Mouse (Mus musculus) heart, embryonic 10.5 days (tissue): ENCODE results near the gene Brcc3. TPM values are rescaled to one million over a fixed set of nuclear protein-coding genes. Genes with fewer than 3 reads are reported as not detected.

ENCODE experiments used
- DNase-seq: peaks from one replicate; pipeline ENCODE4 v3.0.0-alpha.2; 2017; ENCODE audit warnings: low spot score
- H3K27ac ChIP-seq: fragments of 300-500 bp; sonication (generic); 2 replicates; pipeline ENCODE4 v1.5.1; 2016; ENCODE audit warnings: mild to moderate bottlenecking
- H3K27me3 ChIP-seq: fragments of 300-500 bp; sonication (generic); 2 replicates; pipeline ENCODE4 v1.6.1; 2016; ENCODE audit warnings: mild to moderate bottlenecking; ENCODE audit not compliant: poor library complexity, insufficient read depth, severe bottlenecking
- H3K36me3 ChIP-seq: fragments of 300-500 bp; sonication (generic); 2 replicates; pipeline ENCODE4 v1.6.1; 2016; ENCODE audit warnings: mild to moderate bottlenecking, moderate library complexity
- H3K4me1 ChIP-seq: fragments of 300-500 bp; sonication (generic); 2 replicates; pipeline ENCODE4 v1.6.1; 2016; ENCODE audit warnings: mild to moderate bottlenecking
- H3K4me3 ChIP-seq: fragments of 300-500 bp; sonication (generic); 2 replicates; pipeline ENCODE4 v1.5.1; 2016; ENCODE audit warnings: mild to moderate bottlenecking, moderate library complexity
- H3K9me3 ChIP-seq: fragments of 300-500 bp; sonication (generic); 2 replicates; pipeline ENCODE4 v1.6.1; 2016; ENCODE audit warnings: mild to moderate bottlenecking, moderate library complexity
- WGBS: fragments of 180-500 bp; shearing (Covaris S2); methylation state at CpG from one replicate; pipeline ENCODE4 v1.1.7; 2016; 5-methylcytosine and 5-hydroxymethylcytosine counted together
- polyA plus RNA-seq: library from polyadenylated mRNA; unstranded; fragments of >200 nt; fragmentation: Nextera tagmentation; extraction: Ambion mirVana; gene quantifications from 2 replicates; pipeline ENCODE4 v1.2.1, GENCODE M21; 2016

The Brcc3 gene
- polyA plus RNA-seq, result 63.0 and 64.7 TPM in 2 replicates

- 11% methylated on average over 52 of the region's 52 CpGs for WGBS
- Histone ChIP-seq H3K4me1 (no peaks in the 10 kb centered on the region), H3K27ac (peak within 1 kb of the TSS; percentile 90), H3K4me3 (peak within 1 kb of the TSS; percentile 62), H3K36me3 (no peaks in the 10 kb centered on the region), H3K9me3 (no peaks in the 10 kb centered on the region), H3K27me3 (no peaks in the 10 kb centered on the region)
- DNase-seq, result peak; percentile 96
These were observed at the start of gene Brcc3, which contains the start of the genes Cmc4 and Mtcp1 for GRCm38 (mm10) chrX:75415936-75416785. Gene Brcc3 (plus strand): TSS chrX:75416628. Gene Cmc4 (minus strand): TSS chrX:75416584. Gene Mtcp1 (minus strand): TSS chrX:75416588.

GRCm38 (mm10) chrX:75370197-75370596, 46.2 kb upstream of the Brcc3 start:
- H3K27me3 ChIP-seq, result no peaks in the 10 kb centered on the region
- H3K4me3 ChIP-seq, result no peak overlapping the region

GRCm38 (mm10) chrX:75372666-75373425, 43.6 kb upstream of the Brcc3 start:
- H3K27ac ChIP-seq, result no peak overlapping the region
- H3K4me1 ChIP-seq, result no peaks in the 10 kb centered on the region
- H3K4me3 ChIP-seq, result no peak overlapping the region
- 60% methylated on average over 2 of the region's 2 CpGs for WGBS
- DNase-seq, result no peak
- no peaks in the 10 kb centered on the region for H3K9me3 ChIP-seq
- H3K36me3 ChIP-seq, result no peaks in the 10 kb centered on the region
- no peaks in the 10 kb centered on the region for H3K27me3 ChIP-seq

More at GRCm38 (mm10) chrX:75370197-75370596, 46.2 kb upstream of the Brcc3 start:
- no peak overlapping the region for H3K27ac ChIP-seq
- H3K36me3 ChIP-seq, result no peaks in the 10 kb centered on the region
- no peaks in the 10 kb centered on the region for H3K9me3 ChIP-seq
- no peaks in the 10 kb centered on the region for H3K4me1 ChIP-seq
- no peak for DNase-seq

- no peaks in the 10 kb centered on the region for H3K36me3 ChIP-seq
- H3K4me3 ChIP-seq, result no peak overlapping the region
- DNase-seq, result no peak
- no peaks in the 10 kb centered on the region for H3K9me3 ChIP-seq
- no peaks in the 10 kb centered on the region for H3K27me3 ChIP-seq
- no peaks in the 10 kb centered on the region for H3K4me1 ChIP-seq
- no peak overlapping the region for H3K27ac ChIP-seq
These were observed 39.6 kb upstream of the Brcc3 start for GRCm38 (mm10) chrX:75376815-75377214.

GRCm38 (mm10) chrX:75381176-75381575, 35.3 kb upstream of the Brcc3 start:
- WGBS, result 89% methylated on average over 1 of the region's 1 CpGs
- no peaks in the 10 kb centered on the region for H3K9me3 ChIP-seq
- no peaks in the 10 kb centered on the region for H3K36me3 ChIP-seq
- DNase-seq, result no peak
- no peaks in the 10 kb centered on the region for H3K4me1 ChIP-seq
- H3K27me3 ChIP-seq, result no peaks in the 10 kb centered on the region
- H3K4me3 ChIP-seq, result no peak overlapping the region
- no peak overlapping the region for H3K27ac ChIP-seq

- H3K27ac ChIP-seq, result peak overlapping the region; percentile 92
- H3K36me3 ChIP-seq, result no peaks in the 10 kb centered on the region
- no peaks in the 10 kb centered on the region for H3K27me3 ChIP-seq
- H3K4me3 ChIP-seq, result peak overlapping the region; percentile 59
- H3K9me3 ChIP-seq, result no peaks in the 10 kb centered on the region
- no peak for DNase-seq
- 70% methylated on average over 5 of the region's 5 CpGs for WGBS
- H3K4me1 ChIP-seq, result no peaks in the 10 kb centered on the region
These were observed 34.7 kb upstream of the Brcc3 start for GRCm38 (mm10) chrX:75381699-75382098.

- Histone ChIP-seq H3K9me3 (no peaks in the 10 kb centered on the region), H3K27ac (peak within 1 kb of the TSS; percentile 92), H3K4me1 (no peaks in the 10 kb centered on the region), H3K4me3 (peak within 1 kb of the TSS; percentile 59), H3K36me3 (peaks cover 1% of the 10 kb centered on the region; the same call in 1 of the 2 replicates), H3K27me3 (no peaks in the 10 kb centered on the region)
- WGBS, result 8% methylated on average over 24 of the region's 25 CpGs
- peak; percentile 92 for DNase-seq
These were observed 34.1 kb upstream of the Brcc3 start, which contains the start of the genes Fundc2 and F8 for GRCm38 (mm10) chrX:75382195-75382771. Gene Fundc2 (plus strand): TSS chrX:75382399. Gene F8 (minus strand): TSS chrX:75382615.

- no peak overlapping the region for H3K4me3 ChIP-seq
- no peak for DNase-seq
- peaks cover 8% of the 10 kb centered on the region; the same call in 1 of the 2 replicates for H3K36me3 ChIP-seq
- H3K4me1 ChIP-seq, result no peaks in the 10 kb centered on the region
- 86% methylated on average over 1 of the region's 1 CpGs for WGBS
- H3K27ac ChIP-seq, result no peak overlapping the region
- H3K27me3 ChIP-seq, result no peaks in the 10 kb centered on the region
- H3K9me3 ChIP-seq, result no peaks in the 10 kb centered on the region
These were observed 17.0 kb upstream of the Brcc3 start for GRCm38 (mm10) chrX:75399471-75399870.

- H3K27me3 ChIP-seq, result no peaks in the 10 kb centered on the region
- no peaks in the 10 kb centered on the region for H3K4me1 ChIP-seq
- H3K36me3 ChIP-seq, result 0 out of 2 replicates have a peak, but pooled peaks cover under 1% of the 10 kb centered on the region
- DNase-seq, result no peak
- WGBS, result 71% methylated on average over 2 of the region's 2 CpGs
- H3K4me3 ChIP-seq, result no peak overlapping the region
- H3K9me3 ChIP-seq, result no peaks in the 10 kb centered on the region
- H3K27ac ChIP-seq, result no peak overlapping the region
These were observed 13.8 kb upstream of the Brcc3 start for GRCm38 (mm10) chrX:75402668-75403067.

- Histone ChIP-seq H3K36me3 (no peaks in the 10 kb centered on the region), H3K4me1 (no peaks in the 10 kb centered on the region), H3K27ac (no peak overlapping the region), H3K27me3 (no peaks in the 10 kb centered on the region), H3K9me3 (no peaks in the 10 kb centered on the region), H3K4me3 (no peak overlapping the region)
- no peak for DNase-seq
These were observed 13.1 kb upstream of the Brcc3 start for GRCm38 (mm10) chrX:75403350-75403749.

- H3K27ac ChIP-seq, result no peak overlapping the region
- H3K4me1 ChIP-seq, result no peaks in the 10 kb centered on the region
- WGBS, result 91% methylated on average over 1 of the region's 1 CpGs
These were observed 6.7 kb upstream of the Brcc3 start for GRCm38 (mm10) chrX:75409711-75410110.

GRCm38 (mm10) chrX:75454597-75454996, 38.2 kb downstream of the Brcc3 start:
- no peaks in the 10 kb centered on the region for H3K4me1 ChIP-seq
- no peaks in the 10 kb centered on the region for H3K27me3 ChIP-seq
- peaks cover 48% of the 10 kb centered on the region for H3K36me3 ChIP-seq
- no peak overlapping the region for H3K4me3 ChIP-seq
- H3K27ac ChIP-seq, result no peak overlapping the region
- no peak for DNase-seq
- WGBS, result 79% methylated on average over 1 of the region's 1 CpGs
- H3K9me3 ChIP-seq, result no peaks in the 10 kb centered on the region

More at GRCm38 (mm10) chrX:75409711-75410110, 6.7 kb upstream of the Brcc3 start:
- DNase-seq, result no peak
- no peaks in the 10 kb centered on the region for H3K27me3 ChIP-seq
- H3K9me3 ChIP-seq, result no peaks in the 10 kb centered on the region
- H3K36me3 ChIP-seq, result no peaks in the 10 kb centered on the region
- no peak overlapping the region for H3K4me3 ChIP-seq
